Mouse (Mus musculus): ENCODE data around the gene Lep. TPM values are rescaled to one million over a fixed set of nuclear protein-coding genes. Genes with fewer than 3 reads are reported as not detected.

The Lep gene
- polyA plus RNA-seq, 1 experiment from 2014 or later: not detected

DNA sequence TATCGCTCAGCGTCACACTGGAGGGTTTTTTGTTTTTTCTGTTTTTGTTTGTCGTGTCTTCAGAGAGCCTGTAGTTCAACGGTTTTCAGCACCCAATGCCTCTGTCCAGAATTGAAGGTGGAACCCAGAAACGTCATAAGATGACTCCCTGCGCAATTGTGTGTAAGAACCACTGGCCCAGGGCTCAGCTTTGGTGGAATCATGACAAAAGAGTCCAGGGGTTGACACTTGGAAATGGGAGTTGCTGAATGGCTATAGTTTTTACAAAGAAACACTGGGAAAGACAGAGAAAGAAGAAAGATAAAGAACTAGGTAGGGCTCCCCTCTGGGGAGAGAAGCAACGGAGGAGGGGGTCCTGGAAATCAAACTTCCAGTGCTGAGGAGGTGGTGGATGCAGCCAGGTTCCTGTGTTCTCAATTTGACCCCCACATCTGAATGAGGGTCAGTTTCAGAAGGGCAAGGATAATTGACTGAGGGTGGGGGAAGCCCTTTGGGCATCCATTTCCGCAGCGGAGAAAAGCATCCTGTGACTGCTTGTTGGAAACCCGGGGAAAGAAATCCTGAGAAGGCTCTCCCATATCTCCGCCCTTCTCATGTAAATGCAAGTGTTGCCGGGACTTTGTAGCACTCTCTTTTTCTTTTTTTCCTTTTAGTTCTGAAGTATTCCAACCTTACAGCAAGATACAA lies 34.1 kb upstream of the Lep start:
- Histone ChIP-seq H3K27ac (replicated peaks) (no peak overlapping the region), H3K9me3 (peaks cover 12% of the 10 kb centered on the region), H3K36me3 (no peaks in the 10 kb centered on the region), H3K9ac (no peak overlapping the region), H3K27me3 (replicated peaks) (peaks cover 70% of the 10 kb centered on the region), H3K4me3 (no peak overlapping the region), H3K4me2 (no peak overlapping the region), H3K4me1 (peaks cover 7% of the 10 kb centered on the region)
- 34% methylated on average over 12 of the region's 12 CpGs for WGBS
- no peak for ATAC-seq (ENCODE audit: extremely low read depth, insufficient number of reproducible peaks, low FRiP score, low TSS enrichment)

DNA sequence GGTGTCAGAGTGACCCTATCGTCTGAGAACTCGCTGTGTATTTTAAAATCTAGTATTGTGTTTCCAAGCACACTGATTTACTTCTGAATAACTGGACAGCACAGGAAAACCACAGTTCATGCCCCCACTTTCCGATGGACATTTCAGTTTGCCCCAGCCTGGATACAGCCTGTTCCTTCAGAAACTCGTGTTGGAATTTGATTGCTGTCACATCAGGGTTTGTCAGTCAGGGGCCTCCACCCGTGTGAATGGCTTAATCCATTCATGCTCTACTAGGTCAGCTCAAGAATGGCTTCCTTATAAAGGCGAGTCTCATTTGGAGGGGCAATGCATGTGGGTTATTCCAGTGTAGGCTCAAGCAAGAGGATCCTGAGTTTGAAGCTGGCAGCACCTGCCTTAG lies 33.3 kb upstream of the Lep start:
- ATAC-seq (ENCODE audit: extremely low read depth, insufficient number of reproducible peaks, low FRiP score, low TSS enrichment): no peak
- WGBS: 40% methylated on average over 6 of the region's 6 CpGs

DNA sequence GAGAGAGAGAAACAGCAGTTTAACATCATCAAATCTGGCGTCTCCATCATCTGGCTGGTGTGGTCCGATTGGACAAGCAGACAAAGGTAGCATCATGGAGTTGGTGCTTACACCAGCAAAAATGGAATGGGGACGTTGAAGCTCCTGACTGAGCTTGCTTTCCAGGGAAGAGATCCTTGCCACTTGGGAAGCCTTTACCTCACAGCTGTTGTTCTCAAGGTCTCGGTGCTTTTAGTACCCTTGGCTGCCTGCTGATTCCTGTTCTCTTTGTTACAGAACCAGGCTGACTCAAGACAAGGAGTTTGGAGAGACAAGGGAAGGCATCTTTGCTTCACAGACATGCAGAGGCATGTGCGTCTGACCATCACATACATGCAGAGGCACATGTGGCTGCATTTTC lies 31.9 kb upstream of the Lep start:
- Histone ChIP-seq H3K4me1 (peaks cover 15% of the 10 kb centered on the region), H3K27me3 (replicated peaks) (peaks cover 48% of the 10 kb centered on the region), H3K27ac (replicated peaks) (no peak overlapping the region), H3K9me3 (peaks cover 12% of the 10 kb centered on the region), H3K9ac (no peak overlapping the region), H3K4me3 (no peak overlapping the region), H3K36me3 (no peaks in the 10 kb centered on the region), H3K4me2 (no peak overlapping the region)
- 55% methylated on average over 5 of the region's 5 CpGs for WGBS
- no peak for ATAC-seq (ENCODE audit: extremely low read depth, insufficient number of reproducible peaks, low FRiP score, low TSS enrichment)

More for the DNA sequence above, 33.3 kb upstream of the Lep start:
- H3K4me3 ChIP-seq: no peak overlapping the region
- no peaks in the 10 kb centered on the region for H3K36me3 ChIP-seq
- H3K4me2 ChIP-seq: no peak overlapping the region
- H3K4me1 ChIP-seq: peaks cover 15% of the 10 kb centered on the region
- H3K27ac ChIP-seq (replicated peaks): no peak overlapping the region
- H3K9ac ChIP-seq: no peak overlapping the region
- peaks cover 12% of the 10 kb centered on the region for H3K9me3 ChIP-seq
- H3K27me3 ChIP-seq (replicated peaks): peaks cover 62% of the 10 kb centered on the region

DNA sequence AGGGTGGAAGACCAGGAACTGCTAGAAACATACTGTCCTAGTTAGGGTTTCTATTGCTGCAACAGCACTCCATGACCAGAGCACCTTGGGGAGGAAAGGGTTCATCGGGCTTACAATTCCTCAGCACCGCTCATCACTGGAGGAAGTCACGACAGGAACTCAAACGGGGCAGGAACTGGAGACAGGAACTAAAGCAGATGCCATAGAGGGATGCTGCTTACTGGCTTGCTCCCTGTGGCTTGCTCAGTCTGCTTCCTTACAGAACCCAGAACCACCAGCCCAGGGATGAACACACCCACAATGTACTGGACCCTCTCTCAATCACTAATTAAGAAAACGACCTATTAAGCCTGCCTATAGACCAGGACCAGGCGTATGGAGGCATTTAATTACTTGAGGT lies 30.5 kb upstream of the Lep start:
- WGBS: 70% methylated on average over 6 of the region's 6 CpGs
- Histone ChIP-seq H3K4me3 (no peak overlapping the region), H3K27ac (replicated peaks) (no peak overlapping the region), H3K27me3 (replicated peaks) (peaks cover 38% of the 10 kb centered on the region), H3K9ac (no peak overlapping the region), H3K9me3 (peaks cover 12% of the 10 kb centered on the region), H3K4me2 (no peak overlapping the region), H3K4me1 (peaks cover 8% of the 10 kb centered on the region), H3K36me3 (no peaks in the 10 kb centered on the region)
- ATAC-seq (ENCODE audit: extremely low read depth, insufficient number of reproducible peaks, low FRiP score, low TSS enrichment): no peak

DNA sequence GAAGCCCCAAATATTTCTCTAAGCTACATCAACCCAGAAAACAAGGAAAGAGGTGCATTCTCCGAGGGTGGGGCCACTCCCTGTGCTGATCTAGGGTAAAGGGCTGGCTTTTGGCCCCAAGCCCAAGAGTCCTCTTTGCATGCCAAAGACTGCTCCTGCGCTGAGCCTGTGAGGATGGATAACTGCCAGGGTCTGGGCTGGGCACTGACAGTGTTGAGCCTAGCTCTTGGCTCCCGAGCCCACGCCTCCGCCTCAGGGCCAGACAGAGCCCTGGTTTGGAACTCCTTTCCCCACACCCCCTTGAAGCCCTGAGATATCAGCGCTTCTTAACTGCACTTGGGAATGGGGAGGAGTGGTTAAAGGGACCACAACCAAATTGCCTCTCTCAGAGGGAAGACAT lies 28.8 kb upstream of the Lep start:
- Histone ChIP-seq H3K36me3 (no peaks in the 10 kb centered on the region), H3K4me1 (peaks cover 8% of the 10 kb centered on the region), H3K27me3 (replicated peaks) (peaks cover 22% of the 10 kb centered on the region), H3K9ac (no peak overlapping the region), H3K27ac (replicated peaks) (no peak overlapping the region), H3K4me2 (no peak overlapping the region), H3K9me3 (peaks cover 12% of the 10 kb centered on the region), H3K4me3 (no peak overlapping the region)
- 38% methylated on average over 6 of the region's 6 CpGs for WGBS
- peak; percentile 46; the same call in 1 of the 2 replicates for ATAC-seq (ENCODE audit: extremely low read depth, insufficient number of reproducible peaks, low FRiP score, low TSS enrichment)

DNA sequence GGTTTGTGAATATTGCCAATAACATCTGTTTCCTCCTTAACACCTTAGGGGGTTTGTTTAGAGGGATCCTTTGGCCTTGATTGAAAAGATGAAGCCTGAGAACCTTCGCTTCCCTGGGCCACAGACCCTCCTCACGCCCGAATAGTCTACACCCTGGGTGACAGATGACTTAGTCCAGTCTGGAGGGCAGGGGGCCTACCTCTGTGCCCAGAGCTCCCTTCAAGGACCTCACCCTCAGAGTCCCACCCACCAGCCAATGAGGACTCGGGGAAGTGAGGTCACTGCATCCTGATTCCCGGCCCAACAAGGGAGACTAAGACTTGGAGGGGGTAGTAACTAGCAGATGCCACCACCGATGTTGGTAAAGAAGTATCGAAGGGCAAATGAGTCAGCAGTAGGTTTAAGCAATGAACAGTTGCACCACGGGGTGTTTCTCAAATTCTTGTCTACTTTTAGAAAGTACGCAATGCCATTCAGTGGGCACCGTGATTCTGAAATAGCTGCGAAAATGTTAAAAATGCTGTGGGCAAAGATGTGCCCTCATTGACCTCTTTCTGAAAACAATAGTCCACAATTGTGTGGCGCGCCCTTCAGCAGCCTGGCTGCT lies 28.2 kb upstream of the Lep start:
- H3K9ac ChIP-seq: no peak overlapping the region
- no peak for ATAC-seq (ENCODE audit: extremely low read depth, insufficient number of reproducible peaks, low FRiP score, low TSS enrichment)
- H3K4me1 ChIP-seq: peaks cover 8% of the 10 kb centered on the region
- 78% methylated on average over 13 of the region's 13 CpGs for WGBS
- no peak overlapping the region for H3K4me2 ChIP-seq
- H3K27ac ChIP-seq (replicated peaks): no peak overlapping the region
- H3K36me3 ChIP-seq: no peaks in the 10 kb centered on the region
- peaks cover 16% of the 10 kb centered on the region for H3K27me3 ChIP-seq (replicated peaks)
- H3K4me3 ChIP-seq: no peak overlapping the region
- peaks cover 12% of the 10 kb centered on the region for H3K9me3 ChIP-seq

DNA sequence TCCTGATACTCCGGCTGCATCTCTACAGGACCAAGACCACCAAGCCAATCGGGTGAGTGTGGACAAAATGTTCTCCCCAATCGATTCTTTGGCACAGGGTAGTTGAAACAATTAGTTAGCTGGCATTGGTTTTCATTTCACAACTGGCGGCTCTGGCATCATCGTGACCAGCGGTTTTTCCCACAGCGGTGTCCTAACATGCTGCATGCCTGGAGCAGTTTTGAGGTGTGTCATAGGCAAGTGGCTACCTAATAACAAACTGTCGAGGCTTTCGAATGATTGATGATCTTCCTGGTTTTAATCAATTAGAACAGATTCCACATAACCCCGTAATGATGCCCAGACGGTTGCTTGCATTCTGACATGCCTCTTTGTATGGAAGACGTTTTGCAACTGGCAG lies 27.6 kb upstream of the Lep start:
- no peak for ATAC-seq (ENCODE audit: extremely low read depth, insufficient number of reproducible peaks, low FRiP score, low TSS enrichment)
- Histone ChIP-seq H3K4me3 (no peak overlapping the region), H3K9ac (no peak overlapping the region), H3K4me2 (no peak overlapping the region), H3K27me3 (replicated peaks) (peaks cover 10% of the 10 kb centered on the region), H3K9me3 (peaks cover 12% of the 10 kb centered on the region), H3K27ac (replicated peaks) (no peak overlapping the region), H3K4me1 (peaks cover 8% of the 10 kb centered on the region), H3K36me3 (no peaks in the 10 kb centered on the region)
- WGBS: 83% methylated on average over 12 of the region's 12 CpGs

DNA sequence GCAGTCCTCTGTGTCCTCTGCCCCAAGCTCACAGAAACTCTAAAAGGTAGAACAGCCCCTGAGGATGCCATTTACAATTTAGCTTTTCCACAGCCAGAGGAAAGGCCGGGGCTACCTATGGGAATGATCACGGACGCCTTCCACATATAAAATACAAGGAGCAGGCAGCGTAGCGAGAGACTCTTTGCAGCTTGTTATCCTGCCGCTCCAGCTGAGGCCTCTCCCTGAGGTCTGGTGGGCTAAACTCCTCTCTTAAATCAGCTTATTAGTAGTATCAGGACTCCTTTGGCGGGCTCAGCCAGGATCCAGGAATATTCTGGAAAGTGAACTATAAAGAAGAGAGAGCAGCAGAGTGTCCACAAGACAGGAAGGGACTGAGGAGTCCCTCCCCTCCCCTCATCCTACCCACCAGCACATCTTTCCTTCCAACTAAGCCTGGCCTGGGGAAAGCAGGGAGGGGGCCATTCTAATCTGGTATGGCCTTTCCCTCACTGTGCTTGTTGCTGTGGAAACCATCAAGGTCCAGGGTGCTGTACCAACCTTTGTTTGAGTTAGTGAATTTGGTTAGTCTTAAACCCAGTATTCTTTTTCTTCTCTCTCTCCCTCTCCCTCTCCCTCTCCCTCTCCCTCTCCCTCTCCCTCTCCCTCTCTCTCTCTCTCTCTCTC lies 25.9 kb upstream of the Lep start:
- Histone ChIP-seq H3K4me3 (no peak overlapping the region), H3K4me1 (peaks cover 8% of the 10 kb centered on the region), H3K9me3 (peaks cover 12% of the 10 kb centered on the region), H3K36me3 (no peaks in the 10 kb centered on the region), H3K27me3 (replicated peaks) (no peaks in the 10 kb centered on the region; the same call in 1 of the 2 replicates), H3K27ac (replicated peaks) (no peak overlapping the region), H3K9ac (no peak overlapping the region), H3K4me2 (no peak overlapping the region)
- 72% methylated on average over 7 of the region's 7 CpGs for WGBS
- ATAC-seq (ENCODE audit: extremely low read depth, insufficient number of reproducible peaks, low FRiP score, low TSS enrichment): no peak

DNA sequence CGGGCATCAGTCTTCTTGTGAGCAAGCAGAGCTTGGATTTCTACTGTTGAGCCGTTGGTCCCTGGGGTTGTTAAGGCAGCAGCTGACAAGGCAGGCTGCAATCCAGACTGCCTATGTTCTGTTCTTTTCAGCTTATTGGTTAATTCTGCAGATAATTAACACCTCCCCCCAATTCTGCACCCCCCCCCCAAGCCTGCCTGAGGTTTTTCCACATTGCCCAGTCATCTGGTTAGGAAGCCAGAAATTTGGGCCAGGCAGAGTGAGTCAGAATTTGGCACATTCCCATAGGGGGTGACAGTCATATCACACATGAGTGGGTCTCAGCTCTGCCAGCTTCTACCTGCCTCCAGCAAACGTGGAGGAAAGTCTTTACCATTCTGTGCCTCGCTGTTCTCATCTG lies 23.3 kb upstream of the Lep start:
- Histone ChIP-seq H3K9me3 (no peaks in the 10 kb centered on the region), H3K36me3 (no peaks in the 10 kb centered on the region), H3K9ac (no peak overlapping the region), H3K4me2 (no peak overlapping the region), H3K4me3 (no peak overlapping the region), H3K27me3 (replicated peaks) (no peaks in the 10 kb centered on the region), H3K27ac (replicated peaks) (no peak overlapping the region), H3K4me1 (peaks cover 1% of the 10 kb centered on the region)
- ATAC-seq (ENCODE audit: extremely low read depth, insufficient number of reproducible peaks, low FRiP score, low TSS enrichment): no peak
- 46% methylated on average over 4 of the region's 4 CpGs for WGBS

DNA sequence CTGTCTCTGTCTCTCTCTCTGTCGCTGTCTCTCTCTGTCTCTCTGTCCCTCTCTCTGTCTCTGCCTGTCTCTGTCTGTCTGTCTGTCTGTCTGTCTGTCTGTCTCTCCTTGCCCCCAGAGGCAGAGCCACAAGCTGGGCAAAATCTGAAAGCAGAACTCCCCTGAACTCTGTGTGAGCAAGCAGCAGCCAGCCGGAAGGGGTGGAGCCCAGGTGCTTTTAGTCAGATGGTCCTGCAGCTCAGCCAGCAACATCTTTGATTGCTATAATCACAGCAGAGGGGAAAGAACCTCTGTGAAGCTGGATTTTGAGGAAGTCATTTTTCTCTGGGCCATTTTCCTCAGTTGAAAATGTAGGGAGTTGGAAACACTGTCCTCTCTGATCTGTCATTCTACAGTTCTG lies 19.8 kb upstream of the Lep start:
- H3K36me3 ChIP-seq: no peaks in the 10 kb centered on the region
- no peak for ATAC-seq (ENCODE audit: extremely low read depth, insufficient number of reproducible peaks, low FRiP score, low TSS enrichment)
- H3K4me3 ChIP-seq: no peak overlapping the region
- H3K27ac ChIP-seq (replicated peaks): no peak overlapping the region
- 84% methylated on average over 2 of the region's 2 CpGs for WGBS
- no peak overlapping the region for H3K9ac ChIP-seq
- no peak overlapping the region for H3K4me2 ChIP-seq
- no peaks in the 10 kb centered on the region for H3K4me1 ChIP-seq
- no peaks in the 10 kb centered on the region for H3K27me3 ChIP-seq (replicated peaks)
- H3K9me3 ChIP-seq: no peaks in the 10 kb centered on the region

DNA sequence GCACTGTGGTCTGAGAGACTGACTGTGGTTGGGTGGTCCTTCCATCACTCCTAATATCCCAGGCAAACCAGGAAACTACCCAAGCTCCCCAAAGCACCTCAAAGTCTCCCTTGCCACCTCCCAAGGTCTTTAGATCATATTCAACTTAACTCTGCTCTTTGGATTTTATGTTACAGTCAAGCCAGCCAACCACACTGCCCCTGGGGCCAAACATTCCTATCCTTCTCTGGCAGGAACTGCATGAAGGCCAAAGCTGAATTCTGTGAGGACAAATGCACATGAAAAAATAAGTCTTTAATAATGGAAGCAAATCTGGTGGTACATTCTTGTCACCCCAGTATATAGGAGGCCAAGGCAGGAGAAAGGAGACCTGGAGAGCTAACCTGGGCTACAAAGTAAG lies 16.0 kb upstream of the Lep start:
- Histone ChIP-seq H3K36me3 (no peaks in the 10 kb centered on the region), H3K27me3 (replicated peaks) (0 out of 2 replicates have a peak, but pooled peaks cover 4% of the 10 kb centered on the region), H3K4me1 (no peaks in the 10 kb centered on the region), H3K9ac (no peak overlapping the region), H3K4me2 (no peak overlapping the region), H3K27ac (replicated peaks) (no peak overlapping the region), H3K4me3 (no peak overlapping the region), H3K9me3 (no peaks in the 10 kb centered on the region)
- no peak for ATAC-seq (ENCODE audit: extremely low read depth, insufficient number of reproducible peaks, low FRiP score, low TSS enrichment)

DNA sequence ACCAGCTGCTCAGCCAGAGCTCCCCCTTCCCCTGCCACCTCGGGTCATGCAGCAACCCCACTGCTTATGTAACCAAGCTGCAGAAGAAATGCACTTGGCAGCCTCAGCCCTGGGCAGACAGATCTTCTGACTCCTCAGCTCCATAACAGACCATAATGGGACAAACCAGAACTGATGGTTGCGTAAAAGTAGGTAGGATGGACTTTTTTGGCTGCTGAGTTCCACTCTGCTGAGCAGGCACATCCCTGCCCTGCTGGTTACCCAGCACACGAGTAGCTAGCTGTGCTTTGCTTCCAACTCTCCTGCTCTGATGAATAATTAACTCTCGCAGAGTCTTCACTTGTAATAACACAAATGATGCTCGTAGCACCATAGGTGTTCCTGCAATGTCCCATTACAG lies 10.1 kb upstream of the Lep start:
- no peak overlapping the region for H3K27ac ChIP-seq (replicated peaks)
- 53% methylated on average over 5 of the region's 5 CpGs for WGBS

More for the DNA sequence above, 10.1 kb upstream of the Lep start:
- H3K4me3 ChIP-seq: no peak overlapping the region
- no peak for ATAC-seq (ENCODE audit: extremely low read depth, insufficient number of reproducible peaks, low FRiP score, low TSS enrichment)
- no peak overlapping the region for H3K9ac ChIP-seq
- H3K36me3 ChIP-seq: no peaks in the 10 kb centered on the region
- no peaks in the 10 kb centered on the region for H3K9me3 ChIP-seq
- H3K4me1 ChIP-seq: no peaks in the 10 kb centered on the region
- peaks cover 19% of the 10 kb centered on the region for H3K27me3 ChIP-seq (replicated peaks)
- H3K4me2 ChIP-seq: no peak overlapping the region

Data from heart, embryonic 13.5 days (tissue).